Mouse (Mus musculus) small intestine, adult 2 months (tissue): ENCODE data around the gene Mreg. TPM values are rescaled to one million over a fixed set of nuclear protein-coding genes. Genes with fewer than 3 reads are reported as not detected.

Experiments used
- H3K27ac ChIP-seq: fragments of 200-500 bp; 2 replicates; pipeline ENCODE4 v1.5.1; 2012; ENCODE audit warnings: low read depth, low read length, control low read depth, inconsistent platforms; ENCODE audit not compliant: insufficient read depth
- H3K27me3 ChIP-seq: fragments of 200-500 bp; 2 replicates; pipeline ENCODE4 v1.6.1; 2012; ENCODE audit warnings: mild to moderate bottlenecking, moderate library complexity, low read length, inconsistent platforms; ENCODE audit not compliant: control insufficient read depth, insufficient read depth
- H3K36me3 ChIP-seq: fragments of 200-500 bp; 2 replicates; pipeline ENCODE4 v1.6.1; 2012; ENCODE audit warnings: mild to moderate bottlenecking, low read length, control low read depth, inconsistent platforms; ENCODE audit not compliant: control insufficient read depth, insufficient read depth
- H3K4me1 ChIP-seq: fragments of 200-500 bp; 2 replicates; pipeline ENCODE4 v1.6.1; 2012; ENCODE audit warnings: low read length, inconsistent platforms, mixed read lengths; ENCODE audit not compliant: control insufficient read depth, insufficient read depth, insufficient read length
- H3K4me3 ChIP-seq: fragments of 200-500 bp; 2 replicates; pipeline ENCODE4 v1.5.1; 2012; ENCODE audit warnings: low read depth, mild to moderate bottlenecking, control low read depth, inconsistent platforms, low read length, moderate library complexity
- CTCF ChIP-seq: fragments of 200-500 bp; IDR thresholded peaks from 2 replicates; pipeline ENCODE4 v1.5.1; 2012; ENCODE audit warnings: low read depth, mild to moderate bottlenecking, control low read depth, inconsistent platforms, low read length, moderate library complexity, mixed read lengths; ENCODE audit not compliant: insufficient replicate concordance, insufficient read length; ENCODE audit errors: extremely low read depth
- POLR2A ChIP-seq: fragments of 200-500 bp; IDR thresholded peaks from 2 replicates; pipeline ENCODE4 v1.6.1; 2012; ENCODE audit warnings: low read depth, mild to moderate bottlenecking, control low read depth, inconsistent platforms, low read length, moderate library complexity
- WGBS: fragments of 180-500 bp; shearing (Covaris S2); methylation state at CpG from one replicate; pipeline ENCODE4 v1.1.7; 2018; 5-methylcytosine and 5-hydroxymethylcytosine counted together
- polyA plus RNA-seq: library from polyadenylated mRNA; depleted of rRNA; stranded (reverse); fragments of >200 nt; gene quantifications from 2 replicates; pipeline ENCODE4 v1.2.3, GENCODE M21; 2012

The Mreg gene
- polyA plus RNA-seq, 1 experiment = 11.0 TPM

GRCm38 (mm10) chr1:72144426-72144825 lies 67.7 kb downstream of the Mreg start:
- Histone ChIP-seq H3K27ac (no peak overlapping the region), H3K4me1 (no peaks in the 10 kb centered on the region), H3K36me3 (no peaks in the 10 kb centered on the region), H3K4me3 (no peak overlapping the region), H3K27me3 (no peaks in the 10 kb centered on the region)
- TF ChIP-seq CTCF (no peak), POLR2A (no peak)
- WGBS = 91% methylated on average over 4 of the region's 4 CpGs

DNA sequence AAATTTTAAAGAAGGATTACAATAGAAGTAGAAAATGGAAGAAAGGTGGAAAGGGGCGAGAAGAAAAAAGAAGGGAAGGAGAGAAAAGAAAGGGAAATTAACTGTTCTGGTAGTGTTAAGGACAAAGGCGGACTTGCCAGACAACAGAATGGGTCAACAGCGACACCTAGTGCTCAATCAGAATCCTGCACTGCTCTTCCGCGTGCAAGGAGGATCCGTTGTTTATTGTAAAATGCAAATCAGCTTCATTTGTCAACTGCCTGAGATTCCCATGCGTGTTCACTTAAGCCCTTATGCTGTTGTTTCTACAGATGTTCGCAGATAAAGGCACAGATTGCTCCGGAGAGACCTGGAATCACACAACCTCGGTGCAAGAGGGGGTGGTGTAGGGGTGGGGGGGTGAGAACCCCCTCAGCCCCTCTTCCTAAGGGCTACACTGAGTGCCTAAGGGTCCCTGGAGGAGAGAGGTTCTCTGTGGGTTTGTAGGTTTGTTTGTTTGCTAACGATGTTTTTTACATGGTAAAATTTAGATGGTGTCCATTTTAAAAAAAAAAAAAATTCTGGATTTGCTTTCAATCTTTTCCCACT lies 70.1 kb downstream of the Mreg start:
- H3K4me1 ChIP-seq = no peaks in the 10 kb centered on the region
- H3K36me3 ChIP-seq = no peaks in the 10 kb centered on the region
- H3K4me3 ChIP-seq = no peak overlapping the region
- TF ChIP-seq POLR2A = no peak
- peak; percentile 80; the same call in 1 of the 2 replicates for TF ChIP-seq CTCF
- no peak overlapping the region for H3K27ac ChIP-seq
- WGBS = 9% methylated on average over 11 of the region's 11 CpGs
- no peaks in the 10 kb centered on the region for H3K27me3 ChIP-seq

DNA sequence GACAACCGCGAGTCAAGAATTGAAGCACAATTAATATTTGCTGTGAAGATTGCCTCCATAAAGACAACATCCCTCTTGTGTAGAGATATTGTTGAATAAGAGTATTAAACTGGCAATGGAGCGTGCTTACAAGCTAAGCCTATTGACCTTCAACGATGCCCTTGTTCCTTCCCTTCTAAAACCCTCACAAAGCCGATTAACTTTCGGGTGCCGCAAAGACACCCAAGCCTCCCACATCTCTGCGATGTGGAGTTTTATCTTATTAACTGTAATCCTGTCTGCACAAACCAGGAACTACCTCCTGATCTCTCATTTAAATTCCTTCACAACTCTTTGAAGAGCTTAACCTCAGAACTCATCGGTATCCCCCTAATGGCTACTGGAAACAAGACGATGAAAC lies 76.0 kb downstream of the Mreg start:
- Histone ChIP-seq H3K4me3 (no peak overlapping the region), H3K27ac (no peak overlapping the region)
- WGBS = 95% methylated on average over 10 of the region's 10 CpGs

GRCm38 (mm10) chr1:72134534-72134933 lies 77.6 kb downstream of the Mreg start:
- H3K4me3 ChIP-seq = no peak overlapping the region
- no peaks in the 10 kb centered on the region for H3K36me3 ChIP-seq
- H3K27ac ChIP-seq = no peak overlapping the region
- 73% methylated on average over 1 of the region's 1 CpGs for WGBS
- no peaks in the 10 kb centered on the region for H3K27me3 ChIP-seq
- TF ChIP-seq POLR2A = no peak
- no peak for TF ChIP-seq CTCF
- no peaks in the 10 kb centered on the region for H3K4me1 ChIP-seq

More for the DNA sequence above, 76.0 kb downstream of the Mreg start:
- Histone ChIP-seq H3K4me1 (no peaks in the 10 kb centered on the region), H3K36me3 (no peaks in the 10 kb centered on the region), H3K27me3 (no peaks in the 10 kb centered on the region)
- TF ChIP-seq CTCF (no peak), POLR2A (no peak)

GRCm38 (mm10) chr1:72123434-72124297 lies 88.4 kb downstream of the Mreg start:
- WGBS = 33% methylated on average over 23 of the region's 23 CpGs
- peak; percentile 93 for TF ChIP-seq CTCF
- no peak for TF ChIP-seq POLR2A

GRCm38 (mm10) chr1:72121608-72122185 lies 90.4 kb downstream of the Mreg start:
- 87% methylated on average over 17 of the region's 17 CpGs for WGBS
- no peaks in the 10 kb centered on the region for H3K36me3 ChIP-seq
- H3K27ac ChIP-seq = no peak overlapping the region
- no peaks in the 10 kb centered on the region for H3K27me3 ChIP-seq
- no peaks in the 10 kb centered on the region for H3K4me1 ChIP-seq
- no peak overlapping the region for H3K4me3 ChIP-seq
- no peak for TF ChIP-seq POLR2A
- no peak for TF ChIP-seq CTCF

More at GRCm38 (mm10) chr1:72123434-72124297, 88.4 kb downstream of the Mreg start:
- no peaks in the 10 kb centered on the region for H3K36me3 ChIP-seq
- H3K4me1 ChIP-seq = no peaks in the 10 kb centered on the region
- no peak overlapping the region for H3K4me3 ChIP-seq
- H3K27ac ChIP-seq = no peak overlapping the region
- H3K27me3 ChIP-seq = no peaks in the 10 kb centered on the region

- H3K4me3 ChIP-seq = no peak overlapping the region
- 77% methylated on average over 4 of the region's 4 CpGs for WGBS
- H3K36me3 ChIP-seq = no peaks in the 10 kb centered on the region
- no peaks in the 10 kb centered on the region for H3K4me1 ChIP-seq
- TF ChIP-seq CTCF = no peak
- TF ChIP-seq POLR2A = no peak
- H3K27ac ChIP-seq = no peak overlapping the region
- H3K27me3 ChIP-seq = no peaks in the 10 kb centered on the region
Measured at GRCm38 (mm10) chr1:72119981-72120380, 92.1 kb downstream of the Mreg start.
